Mouse (Mus musculus) heart, embryonic 13.5 days (tissue): ENCODE results near the gene C2cd4b. TPM values are rescaled to one million over a fixed set of nuclear protein-coding genes. Genes with fewer than 3 reads are reported as not detected.

Source experiments
- ATAC-seq: fragments of 200-750 bp; cut with Nextera tagmentation; 2 replicates; pipeline ENCODE4 v1.8.0; 2017; ENCODE audit warnings: moderate TSS enrichment; ENCODE audit not compliant: insufficient number of reproducible peaks, low FRiP score, low TSS enrichment; ENCODE audit errors: extremely low read depth
- H3K27ac ChIP-seq: fragments of 300-500 bp; sonication (generic); replicated peaks from 2 replicates; pipeline ENCODE4 v1.5.1; 2015; ENCODE audit warnings: moderate library complexity, mild to moderate bottlenecking, inconsistent platforms
- H3K27me3 ChIP-seq: fragments of 300-500 bp; sonication (generic); replicated peaks from 2 replicates; pipeline ENCODE4 v1.6.1; 2015; ENCODE audit warnings: mild to moderate bottlenecking, inconsistent platforms
- H3K36me3 ChIP-seq: fragments of 300-500 bp; sonication (generic); 2 replicates; pipeline ENCODE4 v1.6.1; 2015; ENCODE audit warnings: mild to moderate bottlenecking, inconsistent platforms
- H3K4me1 ChIP-seq: fragments of 300-500 bp; sonication (generic); 2 replicates; pipeline ENCODE4 v1.6.1; 2015; ENCODE audit warnings: inconsistent platforms
- H3K4me2 ChIP-seq: fragments of 300-500 bp; sonication (generic); 2 replicates; pipeline ENCODE4 v1.6.1; 2015; ENCODE audit warnings: inconsistent platforms, mild to moderate bottlenecking, moderate library complexity
- H3K4me3 ChIP-seq: fragments of 300-500 bp; sonication (generic); 2 replicates; pipeline ENCODE4 v1.5.1; 2015; ENCODE audit warnings: moderate library complexity, mild to moderate bottlenecking, inconsistent platforms
- H3K9ac ChIP-seq: fragments of 300-500 bp; sonication (generic); 2 replicates; pipeline ENCODE4 v1.6.1; 2015; ENCODE audit warnings: inconsistent platforms, mild to moderate bottlenecking, moderate library complexity
- H3K9me3 ChIP-seq: fragments of 300-500 bp; sonication (generic); 2 replicates; pipeline ENCODE4 v1.6.1; 2016; ENCODE audit warnings: inconsistent platforms
- WGBS: fragments of 180-500 bp; shearing (Covaris S2); methylation state at CpG from one replicate; pipeline ENCODE4 v1.1.7; 2015; ENCODE audit warnings: mixed read lengths; 5-methylcytosine and 5-hydroxymethylcytosine counted together
- microRNA-seq: library from miRNA; unstranded; fragments of <30 nt; microRNA quantifications from one replicate; pipeline ENCODE4, GENCODE M21; 2016
- polyA plus RNA-seq: library from polyadenylated mRNA; unstranded; fragments of >200 nt; fragmentation: Nextera tagmentation; extraction: Ambion mirVana; gene quantifications from 2 replicates; pipeline ENCODE4 v1.2.1, GENCODE M21; 2015

C2cd4b gene
- polyA plus RNA-seq, 1 experiment from 2014 or later: 0.71 TPM

GRCm38 (mm10) chr9:67799078-67799819, 40.0 kb downstream of the C2cd4b start:
- peaks cover 26% of the 10 kb centered on the region for H3K27me3 ChIP-seq
- no peak for ATAC-seq
- H3K27ac ChIP-seq: peak overlapping the region; percentile 80
- peaks cover 46% of the 10 kb centered on the region for H3K4me1 ChIP-seq
- 39% methylated on average over 14 of the region's 14 CpGs for WGBS
- no peaks in the 10 kb centered on the region for H3K36me3 ChIP-seq
- peak overlapping the region; percentile 26 for H3K4me2 ChIP-seq
- H3K4me3 ChIP-seq: no peak overlapping the region
- no peak overlapping the region for H3K9ac ChIP-seq
- peaks cover 2% of the 10 kb centered on the region; the same call in 1 of the 2 replicates for H3K9me3 ChIP-seq

- no peak for ATAC-seq
- 35% methylated on average over 6 of the region's 6 CpGs for WGBS
- peaks cover 2% of the 10 kb centered on the region; the same call in 1 of the 2 replicates for H3K9me3 ChIP-seq
- H3K27me3 ChIP-seq: peaks cover 12% of the 10 kb centered on the region; the same call in 1 of the 2 replicates
- no peak overlapping the region for H3K4me3 ChIP-seq
- H3K27ac ChIP-seq: no peak overlapping the region
- no peaks in the 10 kb centered on the region for H3K36me3 ChIP-seq
- H3K9ac ChIP-seq: no peak overlapping the region
- H3K4me1 ChIP-seq: peaks cover 43% of the 10 kb centered on the region
- no peak overlapping the region for H3K4me2 ChIP-seq
Measured at GRCm38 (mm10) chr9:67802241-67802640, 43.0 kb downstream of the C2cd4b start.

GRCm38 (mm10) chr9:67807000-67807399, 47.8 kb downstream of the C2cd4b start:
- peaks cover 2% of the 10 kb centered on the region; the same call in 1 of the 2 replicates for H3K9me3 ChIP-seq
- 0 out of 2 replicates have a peak, but pooled peaks cover 11% of the 10 kb centered on the region for H3K27me3 ChIP-seq
- no peaks in the 10 kb centered on the region for H3K36me3 ChIP-seq
- peaks cover 36% of the 10 kb centered on the region for H3K4me1 ChIP-seq
- 17% methylated on average over 5 of the region's 5 CpGs for WGBS
- peak overlapping the region; percentile 16; the same call in 1 of the 2 replicates for H3K4me2 ChIP-seq
- H3K27ac ChIP-seq: peak overlapping the region; percentile 41
- no peak overlapping the region for H3K4me3 ChIP-seq
- H3K9ac ChIP-seq: peak overlapping the region; percentile 5; the same call in 1 of the 2 replicates
- ATAC-seq: no peak; the same call in 1 of the 2 replicates

- H3K9me3 ChIP-seq: no peaks in the 10 kb centered on the region
- no peak overlapping the region for H3K4me2 ChIP-seq
- 67% methylated on average over 6 of the region's 6 CpGs for WGBS
- no peak overlapping the region for H3K27ac ChIP-seq
- H3K9ac ChIP-seq: no peak overlapping the region
- no peaks in the 10 kb centered on the region for H3K27me3 ChIP-seq
- ATAC-seq: no peak
- peaks cover 49% of the 10 kb centered on the region for H3K4me1 ChIP-seq
- no peak overlapping the region for H3K4me3 ChIP-seq
- no peaks in the 10 kb centered on the region for H3K36me3 ChIP-seq
Measured at GRCm38 (mm10) chr9:67810527-67810926, 51.3 kb downstream of the C2cd4b start.

Small RNA genes lying within 50 kb of the gene (microRNA-seq; reads per million reads assigned to microRNA genes)
- gene Mir7241 (not detected), gene Mir7242 (not detected)

Other genes starting within 250 kb of the C2cd4b start
- 55.3 and 58.2 TPM in 2 replicates for gene Tln2, start 199.7 kb upstream of the C2cd4b start, polyA plus RNA-seq
- 0.27 and 0.34 TPM in 2 replicates for gene C2cd4a, start 72.9 kb downstream of the C2cd4b start, polyA plus RNA-seq
- gene Vps13c, start 81.0 kb downstream of the C2cd4b start, polyA plus RNA-seq: 4.0 and 4.7 TPM in 2 replicates